Mouse (Mus musculus): ENCODE results near the gene Wdr27. TPM values are rescaled to one million over a fixed set of nuclear protein-coding genes. Genes with fewer than 3 reads are reported as not detected.

Gene Wdr27
- total RNA-seq, 1 experiment, result 2.0 TPM

DNA sequence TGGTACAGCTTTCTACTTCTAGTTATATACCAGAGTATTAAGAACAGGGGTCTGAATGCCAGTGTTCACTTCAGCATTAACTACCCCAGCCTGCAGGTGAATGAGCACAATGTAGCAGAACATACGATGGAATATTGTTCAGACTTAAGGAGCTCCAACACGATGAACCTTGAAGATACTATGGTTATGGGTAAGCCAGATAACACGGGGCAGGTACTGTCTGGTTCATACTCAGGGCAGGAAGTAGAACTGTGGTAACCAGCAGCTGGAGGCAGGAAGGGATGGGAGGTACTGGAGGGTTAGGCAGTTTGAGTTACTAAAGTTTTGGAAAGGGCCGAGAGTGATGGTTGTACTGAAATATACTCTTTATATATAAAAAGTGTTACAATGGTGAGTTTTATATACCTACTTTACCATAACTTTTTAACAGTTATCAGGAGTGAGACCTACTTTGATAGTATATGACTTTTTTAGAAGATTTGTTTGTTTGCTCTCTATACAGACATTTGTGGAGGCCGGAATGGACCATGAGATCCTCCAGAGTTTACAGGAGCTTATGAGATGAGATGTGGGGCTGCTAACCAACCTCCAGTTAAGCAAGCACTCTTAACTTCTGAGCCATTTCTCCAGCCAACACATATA, 15.8 kb upstream of the Wdr27 start:
- in situ Hi-C loops (cut with MboI; ENCODE audit: low sequenced_read_pairs in 2 of 2, unreplicated experiment in 2 of 2), result no loop called here
- TF ChIP-seq MAFK (IDR thresholded peaks at IDR 0.05; ENCODE audit: insufficient read depth, low read depth, low read length), result no peak

DNA sequence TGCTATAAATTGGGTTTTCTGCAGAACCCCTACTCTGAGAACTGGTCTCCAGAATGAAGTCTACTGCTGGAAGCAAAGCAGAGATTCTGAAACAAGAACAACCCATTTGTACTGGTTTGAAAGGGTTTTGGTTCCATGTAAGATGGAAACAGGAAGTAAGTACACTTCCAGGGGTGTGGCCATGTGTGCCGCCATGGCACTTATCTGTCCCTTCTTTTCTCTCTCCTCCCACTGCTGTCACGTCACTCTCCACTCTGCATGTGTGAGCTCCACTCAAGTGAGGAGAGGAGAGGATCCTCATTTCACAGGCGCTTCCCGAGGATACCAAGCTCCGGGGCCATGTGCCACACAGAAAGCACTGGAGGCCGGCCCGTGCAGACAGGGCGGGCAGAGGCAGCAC, 10.5 kb upstream of the Wdr27 start:
- H3K36me3 ChIP-seq (ENCODE audit: control insufficient read depth, insufficient read depth, low read length, poor library complexity, severe bottlenecking), result peaks cover 14% of the 10 kb centered on the region
- no peak overlapping the region for H3K4me3 ChIP-seq (ENCODE audit: insufficient read depth in 1 of 2, low read depth in 1 of 2, low read length in 2 of 2, poor library complexity in 1 of 2, severe bottlenecking in 1 of 2)
- no peak overlapping the region for H3K27ac ChIP-seq (ENCODE audit: insufficient read depth, low read depth, low read length, poor library complexity, severe bottlenecking)
- H3K4me1 ChIP-seq (ENCODE audit: control insufficient read depth in 2 of 2, insufficient read depth in 2 of 2, low read length in 2 of 2, poor library complexity in 1 of 2), result 0 out of 4 replicates have a peak, but pooled peaks cover 0 to under 1% of the 10 kb centered on the region in 2 experiments
- in situ Hi-C loops (cut with MboI; ENCODE audit: low sequenced_read_pairs in 2 of 2, unreplicated experiment in 2 of 2), result no loop called here
- DNase-seq (ENCODE audit: low read depth, low spot score), result no peak
- H3K9ac ChIP-seq (ENCODE audit: insufficient read depth, low read depth, low read length, poor library complexity, severe bottlenecking), result no peak overlapping the region
- H3K9me3 ChIP-seq (ENCODE audit: control insufficient read depth, insufficient read depth, low read depth, low read length), result no peaks in the 10 kb centered on the region
- TF ChIP-seq ZNF384 (IDR thresholded peaks at IDR 0.05; ENCODE audit: low read depth, low read length) (no peak), CHD2 (IDR thresholded peaks at IDR 0.05; ENCODE audit: low read depth, low read length) (no peak), ZC3H11A (IDR thresholded peaks at IDR 0.05; ENCODE audit: borderline replicate concordance, low read depth, low read length) (no peak), MAFK (IDR thresholded peaks at IDR 0.05; ENCODE audit: insufficient read depth, low read depth, low read length) (no peak), HCFC1 (IDR thresholded peaks at IDR 0.05; ENCODE audit: borderline replicate concordance, insufficient read depth, low read length) (no peak)

More for the DNA sequence above, 15.8 kb upstream of the Wdr27 start:
- DNase-seq (ENCODE audit: low read depth, low spot score), result no peak
- Histone ChIP-seq H3K4me3 (ENCODE audit: insufficient read depth in 1 of 2, low read depth in 1 of 2, low read length in 2 of 2, poor library complexity in 1 of 2, severe bottlenecking in 1 of 2) (no peak overlapping the region), H3K4me1 (ENCODE audit: control insufficient read depth in 2 of 2, insufficient read depth in 2 of 2, low read length in 2 of 2, poor library complexity in 1 of 2) (peaks cover 2 to 6% of the 10 kb centered on the region in 2 experiments; a peak in 2 of 4 replicates), H3K27ac (ENCODE audit: insufficient read depth, low read depth, low read length, poor library complexity, severe bottlenecking) (no peak overlapping the region), H3K36me3 (ENCODE audit: control insufficient read depth, insufficient read depth, low read length, poor library complexity, severe bottlenecking) (peaks cover 6% of the 10 kb centered on the region; the same call in 1 of the 2 replicates), H3K9me3 (ENCODE audit: control insufficient read depth, insufficient read depth, low read depth, low read length) (no peaks in the 10 kb centered on the region), H3K9ac (ENCODE audit: insufficient read depth, low read depth, low read length, poor library complexity, severe bottlenecking) (no peak overlapping the region)

DNA sequence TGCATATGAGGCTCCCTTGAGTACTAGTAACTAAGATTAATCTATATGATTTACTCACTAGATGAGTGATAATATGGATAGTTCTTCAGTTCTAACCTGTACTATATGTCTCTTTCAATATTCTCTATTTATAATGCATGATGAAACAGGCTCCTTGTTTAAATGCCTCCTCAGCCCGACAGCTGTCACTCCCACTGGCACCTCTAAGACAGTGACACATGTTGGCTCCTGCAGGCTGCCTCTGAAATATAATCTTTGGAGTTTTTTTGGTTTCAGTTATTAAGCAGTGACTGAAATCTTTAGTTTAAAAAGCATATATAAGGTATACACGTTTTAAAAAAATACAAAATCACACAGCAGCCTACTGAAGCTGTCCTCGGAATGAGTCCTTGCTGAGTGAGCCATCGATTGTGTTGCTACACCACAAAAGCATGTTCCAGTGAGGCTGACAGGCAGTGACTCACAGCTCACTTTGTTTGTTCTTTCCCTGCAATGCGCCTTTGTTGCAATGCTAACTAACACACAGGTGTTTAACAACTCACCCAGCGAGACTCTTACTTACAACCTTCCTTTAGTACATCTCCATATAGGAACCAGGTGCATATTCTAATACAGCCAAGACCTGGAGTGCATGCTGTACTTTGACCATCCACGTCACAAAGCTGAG, 6.3 kb upstream of the Wdr27 start:
- no peak overlapping the region for H3K9ac ChIP-seq (ENCODE audit: insufficient read depth, low read depth, low read length, poor library complexity, severe bottlenecking)
- no peak for TF ChIP-seq ZNF384 (IDR thresholded peaks at IDR 0.05; ENCODE audit: low read depth, low read length)
- TF ChIP-seq HCFC1 (IDR thresholded peaks at IDR 0.05; ENCODE audit: borderline replicate concordance, insufficient read depth, low read length), result no peak
- TF ChIP-seq MAFK (IDR thresholded peaks at IDR 0.05; ENCODE audit: insufficient read depth, low read depth, low read length), result no peak
- TF ChIP-seq CHD2 (IDR thresholded peaks at IDR 0.05; ENCODE audit: low read depth, low read length), result no peak
- no peak for TF ChIP-seq ZC3H11A (IDR thresholded peaks at IDR 0.05; ENCODE audit: borderline replicate concordance, low read depth, low read length)
- no peak for DNase-seq (ENCODE audit: low read depth, low spot score)
- peaks cover 2 to 3% of the 10 kb centered on the region in 2 experiments; a peak in 2 of 4 replicates for H3K4me1 ChIP-seq (ENCODE audit: control insufficient read depth in 2 of 2, insufficient read depth in 2 of 2, low read length in 2 of 2, poor library complexity in 1 of 2)
- H3K4me3 ChIP-seq (ENCODE audit: insufficient read depth in 1 of 2, low read depth in 1 of 2, low read length in 2 of 2, poor library complexity in 1 of 2, severe bottlenecking in 1 of 2), result no peak overlapping the region
- in situ Hi-C loops (cut with MboI; ENCODE audit: low sequenced_read_pairs in 2 of 2, unreplicated experiment in 2 of 2), result no loop called here
- no peak overlapping the region for H3K27ac ChIP-seq (ENCODE audit: insufficient read depth, low read depth, low read length, poor library complexity, severe bottlenecking)
- peaks cover 16% of the 10 kb centered on the region for H3K36me3 ChIP-seq (ENCODE audit: control insufficient read depth, insufficient read depth, low read length, poor library complexity, severe bottlenecking)
- H3K9me3 ChIP-seq (ENCODE audit: control insufficient read depth, insufficient read depth, low read depth, low read length), result no peaks in the 10 kb centered on the region

DNA sequence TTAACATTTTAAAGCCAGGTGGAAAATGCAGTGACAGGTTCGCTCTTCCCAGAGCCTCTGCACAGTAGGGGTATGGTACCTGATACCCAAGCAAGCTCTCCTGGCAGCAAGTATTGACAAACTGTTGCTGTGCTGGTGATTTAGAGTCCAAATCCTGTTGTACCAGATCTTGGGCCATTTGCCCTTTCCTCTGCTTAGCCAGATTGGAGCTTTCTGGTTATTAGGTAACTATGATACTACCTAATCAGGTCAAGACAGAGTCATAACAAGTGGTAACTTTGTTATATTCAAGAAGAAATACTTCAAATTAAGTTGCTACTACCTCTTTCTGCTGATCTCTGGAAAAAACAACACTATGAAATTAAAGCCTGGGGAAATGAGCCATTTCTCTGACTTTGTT, 1.6 kb upstream of the Wdr27 start:
- peaks cover 1% of the 10 kb centered on the region for H3K36me3 ChIP-seq (ENCODE audit: control insufficient read depth, insufficient read depth, low read length, poor library complexity, severe bottlenecking)
- no peak overlapping the region for H3K27ac ChIP-seq (ENCODE audit: insufficient read depth, low read depth, low read length, poor library complexity, severe bottlenecking)
- H3K9me3 ChIP-seq (ENCODE audit: control insufficient read depth, insufficient read depth, low read depth, low read length), result no peaks in the 10 kb centered on the region
- no peak for DNase-seq (ENCODE audit: low read depth, low spot score)
- in situ Hi-C loops (cut with MboI; ENCODE audit: low sequenced_read_pairs in 2 of 2, unreplicated experiment in 2 of 2), result no loop called here
- no peak overlapping the region for H3K4me3 ChIP-seq (ENCODE audit: insufficient read depth in 1 of 2, low read depth in 1 of 2, low read length in 2 of 2, poor library complexity in 1 of 2, severe bottlenecking in 1 of 2)
- H3K9ac ChIP-seq (ENCODE audit: insufficient read depth, low read depth, low read length, poor library complexity, severe bottlenecking), result no peak overlapping the region
- TF ChIP-seq HCFC1 (IDR thresholded peaks at IDR 0.05; ENCODE audit: borderline replicate concordance, insufficient read depth, low read length) (no peak), CHD2 (IDR thresholded peaks at IDR 0.05; ENCODE audit: low read depth, low read length) (no peak), MAFK (IDR thresholded peaks at IDR 0.05; ENCODE audit: insufficient read depth, low read depth, low read length) (no peak), ZC3H11A (IDR thresholded peaks at IDR 0.05; ENCODE audit: borderline replicate concordance, low read depth, low read length) (no peak), ZNF384 (IDR thresholded peaks at IDR 0.05; ENCODE audit: low read depth, low read length) (no peak)
- peaks cover 3 to 4% of the 10 kb centered on the region in 2 experiments; a peak in 3 of 4 replicates for H3K4me1 ChIP-seq (ENCODE audit: control insufficient read depth in 2 of 2, insufficient read depth in 2 of 2, low read length in 2 of 2, poor library complexity in 1 of 2)

Data from ES-E14 (cell line).